Mouse (Mus musculus): ENCODE data around the gene Napepld.

GRCm38 (mm10) chr5:21719209-21719608, 18.0 kb upstream of the Napepld start:
- TF ChIP-seq CTCF (IDR thresholded peaks at IDR 0.05; ENCODE audit: extremely low read depth, insufficient read depth, insufficient read length, insufficient replicate concordance), result no peak
- TF ChIP-seq POLR2A (IDR thresholded peaks at IDR 0.05; ENCODE audit: low read depth, low read length), result no peak
